9 mouse cellular contexts compared by ENCODE assay signal in genomic region chr9:88273304-88273703, GRCm38 (mm10). TPM values are rescaled to one million over a fixed set of nuclear protein-coding genes. Genes with fewer than 3 reads are reported as not detected.
A peak's percentile ranks its signal among the peaks of the same experiment; 100 is the strongest.
DNase-seq lines count a peak whose midpoint lies in the region; ATAC-seq and TF ChIP-seq lines count a peak whose summit lies in the region.
"Had no signal": no experiment of that assay in that cellular context is flagged by ENCODE, and none has a peak within 500 bp of the region (broad histone marks: within the 10 kb centered on the region; RNA-seq: fewer than 3 reads in every experiment).

No protein-coding gene starts in this region.

- no peak overlapping the region for H3K27ac ChIP-seq in liver, postnatal 0 days (ENCODE audit: low read depth)
- H3K27ac ChIP-seq in stomach, postnatal 0 days (replicated peaks), result peak overlapping the region; percentile 61; the same call in 1 of the 2 replicates

- peak; percentile 51 for ATAC-seq in liver, postnatal 0 days
- no peak for ATAC-seq in stomach, postnatal 0 days (ENCODE audit: low FRiP score, low TSS enrichment)

- H3K4me2 ChIP-seq in liver, postnatal 0 days (ENCODE audit: low read depth, low read length), result no peak overlapping the region
- H3K4me2 ChIP-seq in stomach, postnatal 0 days (replicated peaks; ENCODE audit: low read depth), result no peak overlapping the region

- no peak for TF ChIP-seq CTCF in liver, postnatal 0 days (IDR thresholded peaks at IDR 0.05; ENCODE audit: low read depth)
- no peak for TF ChIP-seq CTCF in stomach, postnatal 0 days (IDR thresholded peaks at IDR 0.05; ENCODE audit: low read depth)

- DNase-seq in lung, adult 18-20 months, result peak; percentile 31 to 41
- DNase-seq in lung, postnatal 10 days, result no peak
- DNase-seq in adipocyte (ENCODE audit: low spot score), result peak; percentile 59
- DNase-seq in liver, postnatal 0 days, result peak; percentile 57
- no peak for DNase-seq in stomach, postnatal 0 days (ENCODE audit: low spot score)
- DNase-seq in thymus, postnatal 4 days, result no peak
- no peak for DNase-seq in kidney, postnatal 25 days
- DNase-seq: adrenal gland, adult 8-10 months had no signal

- WGBS in liver, postnatal 0 days (ENCODE audit: insufficient replicate concordance), result 39% methylated on average over 4 of the region's 4 CpGs
- WGBS in stomach, postnatal 0 days, result 81% methylated on average over 4 of the region's 4 CpGs

- no peaks in the 10 kb centered on the region for H3K9me3 ChIP-seq in liver, postnatal 0 days (ENCODE audit: low read length)
- H3K9me3 ChIP-seq in stomach, postnatal 0 days (ENCODE audit: control insufficient read depth, low read length), result no peaks in the 10 kb centered on the region

- no peak overlapping the region for H3K9ac ChIP-seq in liver, postnatal 0 days (replicated peaks)
- H3K9ac ChIP-seq in stomach, postnatal 0 days (ENCODE audit: low read length), result no peak overlapping the region

- H3K27me3 ChIP-seq in liver, postnatal 0 days (ENCODE audit: insufficient read depth, low read length), result no peaks in the 10 kb centered on the region
- H3K27me3 ChIP-seq in stomach, postnatal 0 days (ENCODE audit: control insufficient read depth, insufficient read depth, low read length), result no peaks in the 10 kb centered on the region

- peak; percentile 61; the same call in 1 of the 2 replicates for TF ChIP-seq EP300 in liver, postnatal 0 days (IDR thresholded peaks at IDR 0.05; ENCODE audit: low read depth)
- TF ChIP-seq EP300 in stomach, postnatal 0 days (optimal IDR thresholded peaks at IDR 0.05), result no peak

- no peak overlapping the region for H3K4me3 ChIP-seq in liver, postnatal 0 days (ENCODE audit: low read depth, low read length)
- H3K4me3 ChIP-seq in stomach, postnatal 0 days (ENCODE audit: low read depth, low read length), result no peak overlapping the region
- H3K4me3 ChIP-seq: erythroblast, embryonic 14.5 days had no signal

- H3K4me1 ChIP-seq in liver, postnatal 0 days (ENCODE audit: insufficient read depth), result peaks cover 6% of the 10 kb centered on the region
- no peaks in the 10 kb centered on the region for H3K4me1 ChIP-seq in stomach, postnatal 0 days (replicated peaks; ENCODE audit: control insufficient read depth, insufficient read depth)

- no peaks in the 10 kb centered on the region for H3K36me3 ChIP-seq in liver, postnatal 0 days (replicated peaks; ENCODE audit: insufficient read depth, low read length)
- H3K36me3 ChIP-seq in stomach, postnatal 0 days (ENCODE audit: control insufficient read depth, insufficient read depth, low read length), result no peaks in the 10 kb centered on the region

RNA-seq across cellular contexts. Expression of gene Nt5e, which starts 53.7 kb away (rescaled TPM):
- 17.3 and 18.9 TPM in 2 replicates for polyA plus RNA-seq in liver, postnatal 0 days (2015; fragmentation: Nextera tagmentation; extraction: Ambion mirVana)
- 52.7 and 55.9 TPM in 2 replicates for polyA plus RNA-seq in stomach, postnatal 0 days (2015; fragmentation: Nextera tagmentation; extraction: Ambion mirVana)
- polyA plus RNA-seq: erythroblast, embryonic 14.5 days had no signal

Comparison
In these comparisons a context has a peak if more than half of its experiments do, and no peak if none do; other contexts are left out.
1. DNase-seq: peak in lung, adult 18-20 months (2 of 2), adipocyte (single experiment) and liver, postnatal 0 days (single experiment); none in lung, postnatal 10 days (single experiment), stomach, postnatal 0 days (single experiment), thymus, postnatal 4 days (single experiment) and kidney, postnatal 25 days (0 of 2).